ENCODE assay signal across 10 mouse cellular contexts in the genomic region with DNA sequence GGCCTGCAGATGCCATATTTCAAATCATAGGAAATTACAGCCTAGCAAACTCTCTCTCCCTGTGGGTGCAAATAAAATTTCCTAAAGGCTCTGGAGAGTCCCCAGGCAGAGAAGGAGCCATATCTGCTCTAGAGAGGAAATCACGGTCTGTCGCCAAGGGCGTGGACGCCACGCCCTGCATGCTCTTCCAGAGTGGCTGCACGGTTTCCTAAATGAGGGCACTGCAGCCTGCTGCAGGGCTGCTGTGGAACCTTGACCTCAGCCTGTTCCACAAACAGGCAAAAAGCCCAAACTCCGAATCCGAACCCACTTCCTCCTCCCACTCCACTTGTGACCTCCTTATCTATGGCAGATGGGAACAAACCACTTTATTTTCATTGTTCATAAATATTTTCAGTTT.
A peak's percentile ranks its signal among the peaks of the same experiment; 100 is the strongest.
DNase-seq lines count a peak whose midpoint lies in the region; ATAC-seq and TF ChIP-seq lines count a peak whose summit lies in the region.
"Had no signal": no experiment of that assay in that cellular context is flagged by ENCODE, and none has a peak within 500 bp of the region (broad histone marks: within the 10 kb centered on the region; RNA-seq: fewer than 3 reads in every experiment).

No protein-coding gene starts in this region.

- TF ChIP-seq CTCF in liver, postnatal 0 days (IDR thresholded peaks at IDR 0.05; ENCODE audit: low read depth), result no peak

- peak; percentile 13 for DNase-seq in liver, postnatal 0 days
- DNase-seq in liver (no peak), adipocyte (ENCODE audit: low spot score) (peak; percentile 4)
- DNase-seq in adrenal gland, postnatal 36 days, result peak; percentile 11 to 25
- no peak for DNase-seq in layer of hippocampus, adult 9-10 months (ENCODE audit: low spot score)
- no peak for DNase-seq in frontal cortex, postnatal 25 days (ENCODE audit: low spot score in 2 of 2)
- DNase-seq: thymus, postnatal 25 days had no signal

- H3K4me3 ChIP-seq in liver, postnatal 0 days (ENCODE audit: low read depth, low read length), result no peak overlapping the region
- H3K4me3 ChIP-seq in lung, embryonic 16.5 days (ENCODE audit: low read length), result no peak overlapping the region
- H3K4me3 ChIP-seq: embryonic facial prominence, embryonic 13.5 days; limb, embryonic 10.5 days had no signal

- no peak overlapping the region for H3K9ac ChIP-seq in liver, postnatal 0 days (replicated peaks)
- no peak overlapping the region for H3K9ac ChIP-seq in lung, embryonic 16.5 days (ENCODE audit: low read length)
- H3K9ac ChIP-seq: embryonic facial prominence, embryonic 13.5 days had no signal

- no peaks in the 10 kb centered on the region for H3K36me3 ChIP-seq in liver, postnatal 0 days (replicated peaks; ENCODE audit: insufficient read depth, low read length)
- H3K36me3 ChIP-seq in lung, embryonic 16.5 days (ENCODE audit: control insufficient read depth, insufficient read depth, low read length), result no peaks in the 10 kb centered on the region
- H3K36me3 ChIP-seq: embryonic facial prominence, embryonic 13.5 days; limb, embryonic 10.5 days had no signal

- no peak overlapping the region for H3K4me2 ChIP-seq in liver, postnatal 0 days (ENCODE audit: low read depth, low read length)
- H3K4me2 ChIP-seq in lung, embryonic 16.5 days (ENCODE audit: low read depth, low read length), result peak overlapping the region; percentile 20; the same call in 1 of the 2 replicates
- H3K4me2 ChIP-seq: embryonic facial prominence, embryonic 13.5 days had no signal

- WGBS in liver, postnatal 0 days (ENCODE audit: insufficient replicate concordance), result 43% methylated on average over 8 of the region's 8 CpGs
- 28% methylated on average over 8 of the region's 8 CpGs for WGBS in lung, embryonic 16.5 days

- no peak overlapping the region for H3K27ac ChIP-seq in liver, postnatal 0 days (ENCODE audit: low read depth)
- no peak overlapping the region for H3K27ac ChIP-seq in lung, embryonic 16.5 days (ENCODE audit: low read length)
- H3K27ac ChIP-seq: embryonic facial prominence, embryonic 13.5 days; limb, embryonic 10.5 days had no signal

- no peak for TF ChIP-seq EP300 in liver, postnatal 0 days (IDR thresholded peaks at IDR 0.05; ENCODE audit: low read depth)

- no peak for ATAC-seq in liver, postnatal 0 days
- ATAC-seq in lung, embryonic 16.5 days (ENCODE audit: low read depth), result no peak

- no peaks in the 10 kb centered on the region for H3K9me3 ChIP-seq in liver, postnatal 0 days (ENCODE audit: low read length)
- H3K9me3 ChIP-seq in lung, embryonic 16.5 days (ENCODE audit: control insufficient read depth, low read length), result no peaks in the 10 kb centered on the region
- H3K9me3 ChIP-seq: embryonic facial prominence, embryonic 13.5 days; limb, embryonic 10.5 days had no signal

- no peaks in the 10 kb centered on the region for H3K27me3 ChIP-seq in liver, postnatal 0 days (ENCODE audit: insufficient read depth, low read length)
- no peaks in the 10 kb centered on the region for H3K27me3 ChIP-seq in lung, embryonic 16.5 days (ENCODE audit: control insufficient read depth, insufficient read depth, low read depth, low read length)
- H3K27me3 ChIP-seq: embryonic facial prominence, embryonic 13.5 days had no signal

- H3K4me1 ChIP-seq in liver, postnatal 0 days (ENCODE audit: insufficient read depth), result no peaks in the 10 kb centered on the region
- 0 out of 2 replicates have a peak, but pooled peaks cover 4% of the 10 kb centered on the region for H3K4me1 ChIP-seq in lung, embryonic 16.5 days (replicated peaks; ENCODE audit: control insufficient read depth, insufficient read depth, low read length)

Comparison
In these comparisons a context has a peak if more than half of its experiments do, and no peak if none do; other contexts are left out.
1. DNase-seq: peak in liver, postnatal 0 days (single experiment), adipocyte (single experiment) and adrenal gland, postnatal 36 days (2 of 2); none in liver (single experiment), layer of hippocampus, adult 9-10 months (single experiment) and frontal cortex, postnatal 25 days (0 of 2).